Mouse (Mus musculus) naive thymus-derived CD4-positive, alpha-beta T cell, adult 2 months (primary cell): ENCODE measurements around the gene Atat1.
A peak's percentile ranks its signal among the peaks of the same experiment; 100 is the strongest.
"Not testable (repeated sequence)": the region's sequence is repeated elsewhere in the genome, so short reads cannot be mapped to it uniquely, and the experiment has no call there.

Experiments used
- DNase-seq: peaks from one replicate; pipeline ENCODE4 v3.0.0-alpha.2; 2011; ENCODE audit warnings: low read depth

Gene Atat1

GRCm38 (mm10) chr17:35909919-35910369 is at the start of gene Atat1:
TSS of gene Atat1 (minus strand) at chr17:35910075.
- peak; percentile 97 for DNase-seq

- DNase-seq, result no peak
These were observed 48.8 kb upstream of the Atat1 start for GRCm38 (mm10) chr17:35958533-35959223.

GRCm38 (mm10) chr17:35954665-35955064 is 44.8 kb upstream of the Atat1 start:
- DNase-seq, result no peak

DNA sequence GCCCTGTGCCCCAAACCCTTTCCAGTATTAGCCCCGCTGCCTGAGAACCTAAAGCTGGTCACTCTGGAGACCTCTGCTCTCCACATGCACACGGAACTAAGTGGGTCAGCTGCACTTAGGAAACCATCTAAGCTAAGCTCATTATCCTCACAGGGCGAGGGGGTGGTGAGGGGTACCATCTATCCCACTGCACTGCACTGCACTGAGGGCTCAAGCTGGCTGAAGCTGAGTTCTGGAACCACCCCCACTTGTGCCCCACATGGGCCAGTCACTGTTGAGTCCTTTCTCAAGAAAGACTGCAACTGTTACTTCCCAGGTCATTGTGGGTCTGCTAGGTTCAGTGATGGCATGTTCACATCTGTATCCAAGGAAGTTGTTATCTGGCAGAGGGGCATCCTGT is 42.7 kb upstream of the Atat1 start:
- DNase-seq, result not testable (repeated sequence)

DNA sequence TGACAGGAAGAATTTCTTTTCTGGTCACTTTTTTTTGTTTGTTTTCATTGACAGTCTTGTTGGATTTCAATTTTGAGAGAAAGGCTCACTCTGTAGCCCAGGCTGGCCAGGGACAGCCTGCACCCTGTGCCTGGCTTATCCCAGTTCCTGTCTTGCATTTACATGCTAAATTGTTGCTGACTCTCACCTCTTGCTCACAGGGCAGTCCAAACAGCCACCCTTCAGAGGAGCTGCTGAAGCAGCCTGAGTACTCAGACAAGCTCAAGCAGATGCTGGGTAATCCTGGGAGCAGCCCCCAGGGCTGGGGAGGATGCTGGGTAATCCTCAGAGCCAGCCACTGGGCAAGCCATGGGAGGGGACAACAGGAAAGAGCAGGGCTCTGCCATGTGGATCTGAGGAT is 41.1 kb upstream of the Atat1 start:
- DNase-seq, result not testable (repeated sequence)

- DNase-seq, result no peak
These were observed 30.1 kb upstream of the Atat1 start for GRCm38 (mm10) chr17:35939941-35940340.

GRCm38 (mm10) chr17:35939108-35939507 is 29.2 kb upstream of the Atat1 start:
- DNase-seq, result no peak

GRCm38 (mm10) chr17:35937700-35938348 is 27.9 kb upstream of the Atat1 start:
- DNase-seq, result peak; percentile 86

DNA sequence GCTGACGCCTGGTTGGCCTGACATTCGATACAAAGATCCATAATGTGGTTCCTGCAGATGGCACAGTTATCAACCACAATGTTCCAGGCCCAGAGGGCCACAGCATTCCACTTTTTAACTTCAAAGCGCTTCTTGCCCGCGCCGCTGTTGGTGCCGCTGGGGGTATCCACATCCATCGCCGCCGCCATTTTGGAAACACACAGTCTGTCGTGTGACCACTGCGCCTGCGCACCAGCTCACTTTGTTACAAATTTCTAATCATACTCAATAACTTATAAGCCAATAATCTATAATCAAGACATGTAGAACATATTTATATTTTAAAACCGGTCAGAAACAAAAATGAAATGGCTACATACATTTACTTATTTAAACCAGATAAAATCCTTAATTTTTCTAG is 25.9 kb upstream of the Atat1 start:
- not testable (repeated sequence) for DNase-seq

- DNase-seq, result no peak
These were observed 22.7 kb upstream of the Atat1 start for GRCm38 (mm10) chr17:35932608-35933007.

DNA sequence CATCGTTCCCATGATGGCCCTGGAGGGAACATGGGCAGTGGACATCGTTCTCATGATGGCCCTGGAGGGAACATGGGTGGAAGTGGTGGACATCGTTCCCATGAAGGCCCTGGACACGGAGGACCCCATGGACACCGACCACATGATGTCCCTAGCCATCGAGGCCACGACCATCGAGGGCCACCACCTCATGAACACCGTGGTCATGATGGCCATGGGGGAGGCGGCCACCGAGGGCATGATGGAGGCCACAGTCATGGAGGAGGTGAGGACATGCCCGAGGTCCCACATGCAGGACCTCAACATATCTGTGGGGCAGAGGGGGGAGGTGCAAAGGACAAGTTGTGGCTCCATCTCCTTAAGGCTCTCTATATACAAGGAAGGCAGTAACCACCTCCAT is 20.8 kb upstream of the Atat1 start:
- DNase-seq, result no peak

DNA sequence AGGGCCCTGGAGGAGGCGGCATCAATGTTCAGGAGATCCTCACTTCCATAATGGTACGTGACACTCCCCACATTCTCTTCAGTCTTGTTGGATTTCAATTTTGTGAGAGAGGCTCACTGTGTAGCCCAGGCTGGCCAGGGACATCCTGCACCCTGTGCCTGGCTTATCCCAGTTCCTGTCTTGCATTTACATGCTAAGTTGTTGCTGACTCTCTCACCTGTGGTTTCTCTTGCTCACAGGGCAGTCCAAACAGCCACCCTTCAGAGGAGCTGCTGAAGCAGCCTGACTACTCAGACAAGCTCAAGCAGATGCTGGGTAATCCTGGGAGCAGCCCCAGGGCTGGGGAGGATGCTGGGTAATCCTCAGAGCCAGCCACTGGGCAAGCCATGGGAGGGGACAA is 19.7 kb upstream of the Atat1 start:
- no peak for DNase-seq

DNA sequence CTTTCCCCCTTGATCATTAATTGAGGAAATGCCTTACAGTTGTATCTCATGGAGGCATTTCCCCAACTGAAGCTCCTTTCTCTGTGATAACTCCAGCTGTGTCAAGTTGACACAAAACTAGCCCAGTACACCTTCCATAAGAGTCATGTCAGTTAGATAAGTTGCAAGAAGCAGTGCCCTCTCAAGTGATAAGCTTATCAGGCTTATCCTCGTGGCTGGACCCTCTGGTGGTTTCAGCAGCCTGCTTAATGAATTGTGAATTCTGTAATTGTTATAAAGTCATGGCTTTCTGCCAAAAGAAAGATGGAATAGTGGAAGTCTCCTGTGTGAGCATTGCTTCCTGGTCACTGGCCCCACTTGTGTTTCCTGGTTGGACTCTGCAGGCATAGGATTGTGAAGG is 17.6 kb upstream of the Atat1 start:
- no peak for DNase-seq

GRCm38 (mm10) chr17:35923281-35923680 is 13.4 kb upstream of the Atat1 start:
- no peak for DNase-seq

- no peak for DNase-seq
These were observed 12.7 kb upstream of the Atat1 start for GRCm38 (mm10) chr17:35922566-35922965.

GRCm38 (mm10) chr17:35921710-35922109 is 11.8 kb upstream of the Atat1 start:
- DNase-seq, result no peak

DNA sequence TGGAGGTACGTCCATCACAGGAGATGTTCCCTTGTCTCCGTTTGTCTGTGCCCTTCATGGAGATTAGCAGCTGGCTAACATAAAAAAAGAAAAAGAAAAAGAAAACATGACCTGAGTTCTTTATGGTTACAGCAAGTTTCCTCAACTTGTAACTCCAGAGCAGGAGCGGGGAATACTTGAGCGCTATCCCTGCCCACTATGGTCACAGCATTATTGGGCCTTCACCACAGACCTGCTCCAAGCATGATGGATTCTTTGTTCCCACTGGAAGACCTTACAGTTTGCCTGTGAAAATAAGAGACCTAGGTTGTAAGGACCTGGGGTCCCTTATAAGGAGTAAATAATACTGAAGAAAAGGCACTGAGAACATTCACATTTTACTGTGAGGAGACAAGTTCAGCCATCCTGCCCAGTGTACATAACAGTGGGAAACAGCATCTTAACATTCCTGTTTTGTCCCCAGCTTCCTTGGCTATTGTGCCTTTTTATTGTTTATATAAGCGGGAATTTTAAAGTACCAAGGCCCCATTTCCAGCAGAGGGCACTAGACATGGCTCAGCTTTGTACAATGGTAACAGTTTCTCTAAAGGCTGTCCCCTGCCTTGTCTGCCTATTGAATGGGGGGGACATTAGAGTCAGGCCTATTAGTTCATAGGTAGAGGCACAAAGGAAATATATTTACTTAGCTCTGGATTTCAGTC is 11.1 kb upstream of the Atat1 start:
- DNase-seq, result peak; percentile 61

DNA sequence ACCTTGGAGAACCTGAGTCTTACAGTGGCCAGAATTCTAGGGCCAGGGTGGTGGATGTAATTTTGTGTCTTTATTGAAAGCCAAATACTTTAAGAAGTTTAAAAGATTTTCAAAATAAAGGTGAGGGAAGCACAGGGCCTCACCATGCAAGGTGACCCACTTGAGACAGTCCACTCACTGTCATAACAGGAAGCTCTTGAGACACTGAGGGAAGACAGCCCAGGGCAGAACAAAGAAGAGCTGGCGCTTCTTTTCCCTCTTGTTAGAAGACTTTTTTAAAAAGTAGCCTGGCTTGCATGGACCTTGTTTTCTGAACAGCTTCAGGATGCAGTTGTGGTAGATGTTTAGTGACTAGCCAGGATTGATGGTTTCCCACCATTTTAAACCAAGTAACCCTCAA is 10.5 kb upstream of the Atat1 start:
- DNase-seq, result no peak

DNA sequence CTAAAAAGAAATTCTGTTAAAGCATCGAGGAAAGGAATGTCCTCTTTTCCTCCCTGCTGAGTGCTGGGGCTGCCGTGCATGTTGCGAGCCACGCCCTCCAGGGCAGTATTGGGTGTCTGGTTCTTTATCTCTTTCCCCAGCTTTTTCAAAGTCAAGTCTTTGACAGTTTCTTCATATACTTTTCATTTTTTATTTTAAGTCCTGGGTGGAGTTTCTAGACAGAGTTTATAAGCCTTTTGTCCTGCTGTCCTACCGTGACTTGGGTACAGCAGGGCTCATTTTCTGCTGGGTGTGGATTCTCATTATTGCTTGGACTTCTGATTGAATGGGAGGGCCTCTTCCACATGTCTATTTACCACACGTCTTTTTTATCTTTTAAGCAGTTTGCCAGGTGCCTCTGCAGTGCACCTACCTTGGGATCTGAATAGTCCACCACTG is 10.0 kb upstream of the Atat1 start:
- DNase-seq, result no peak

GRCm38 (mm10) chr17:35919060-35919715 is 9.3 kb upstream of the Atat1 start:
- DNase-seq, result peak; percentile 98

DNA sequence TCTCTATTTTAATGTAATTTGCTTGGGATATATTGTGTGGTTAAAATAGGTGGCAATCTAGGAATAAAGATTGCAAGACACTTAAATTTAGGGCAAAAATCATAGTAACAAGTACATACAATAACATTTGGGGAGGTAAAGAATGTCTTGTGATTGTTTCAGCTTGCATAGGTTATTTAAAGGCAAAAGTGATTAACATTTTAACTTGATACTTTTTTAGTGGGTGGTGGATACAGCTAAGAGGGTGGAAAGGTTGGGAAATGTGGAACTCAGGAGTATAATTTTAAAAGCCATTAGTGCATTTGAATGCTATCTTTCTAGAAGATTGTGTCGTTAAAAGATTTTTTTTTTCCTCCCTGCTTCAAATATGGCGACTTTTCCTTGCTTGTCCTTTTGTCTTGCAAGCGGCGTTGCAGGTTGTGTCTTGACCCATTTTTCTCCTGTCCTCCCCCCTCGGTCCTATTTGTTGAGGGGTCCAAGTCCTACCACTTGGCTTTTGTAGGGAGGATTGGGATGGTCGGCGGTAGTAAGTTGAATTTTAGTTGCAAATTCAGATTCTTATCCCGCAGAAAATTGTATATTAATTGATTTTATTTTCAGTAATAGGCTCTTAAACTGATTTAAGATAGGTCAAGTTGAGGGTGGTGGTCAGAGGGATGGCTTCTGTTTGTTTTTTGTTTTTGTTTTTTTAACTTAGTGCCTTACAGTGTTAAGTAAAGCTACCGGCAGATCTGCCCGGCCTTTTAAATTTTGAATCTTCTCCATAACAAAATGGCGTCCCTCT is 8.6 kb upstream of the Atat1 start:
- peak; percentile 74 for DNase-seq
